Mouse (Mus musculus): ENCODE results near the gene Taf4.

The Taf4 gene

DNA sequence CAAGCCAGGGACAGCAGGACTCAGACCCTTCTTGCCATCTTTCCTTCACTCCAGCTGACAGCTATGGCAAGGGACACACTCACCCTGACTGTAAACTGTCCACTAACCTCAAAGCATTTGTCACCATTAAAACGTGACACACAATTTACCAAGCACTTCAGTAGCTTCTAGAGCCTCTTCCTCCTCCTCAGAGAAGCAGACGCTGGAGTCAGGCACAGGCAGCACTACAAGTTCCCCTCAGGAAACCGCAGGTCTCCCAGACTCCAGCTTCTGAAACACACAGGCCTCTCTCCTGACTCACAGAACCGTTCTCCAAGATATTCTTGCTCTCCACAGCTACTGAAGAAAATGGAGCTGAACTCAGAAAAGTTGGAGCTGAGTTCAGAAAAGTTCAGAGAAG, 39.4 kb downstream of the Taf4 start:
- no peak for DNase-seq (ENCODE audit: low spot score in 2 of 2)

DNA sequence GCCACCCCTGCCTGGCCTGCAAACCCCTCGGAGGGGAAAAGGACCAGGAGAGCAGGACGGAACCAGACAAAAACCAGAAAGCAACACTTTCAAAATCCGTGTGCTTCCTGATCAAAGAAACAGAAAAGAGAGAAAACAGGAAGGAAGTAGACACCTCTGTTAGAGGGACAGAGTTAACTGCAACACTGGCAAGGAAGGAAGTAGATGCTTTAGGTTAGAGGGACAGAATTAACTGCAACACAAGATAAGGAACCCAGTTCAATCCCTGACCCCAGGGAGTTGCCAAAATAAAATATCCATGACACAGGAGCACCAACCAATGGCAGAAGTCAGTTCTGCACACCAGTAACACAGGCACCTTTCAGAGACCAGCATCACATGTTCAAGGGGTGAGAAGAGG, 42.3 kb downstream of the Taf4 start:
- DNase-seq (ENCODE audit: low spot score in 2 of 2): no peak

- DNase-seq (ENCODE audit: low spot score in 2 of 2): no peak
These were observed 44.7 kb downstream of the Taf4 start for GRCm38 (mm10) chr2:179931741-179932140.

GRCm38 (mm10) chr2:179929166-179929565, 47.3 kb downstream of the Taf4 start:
- DNase-seq (ENCODE audit: low spot score in 2 of 2): no peak

DNA sequence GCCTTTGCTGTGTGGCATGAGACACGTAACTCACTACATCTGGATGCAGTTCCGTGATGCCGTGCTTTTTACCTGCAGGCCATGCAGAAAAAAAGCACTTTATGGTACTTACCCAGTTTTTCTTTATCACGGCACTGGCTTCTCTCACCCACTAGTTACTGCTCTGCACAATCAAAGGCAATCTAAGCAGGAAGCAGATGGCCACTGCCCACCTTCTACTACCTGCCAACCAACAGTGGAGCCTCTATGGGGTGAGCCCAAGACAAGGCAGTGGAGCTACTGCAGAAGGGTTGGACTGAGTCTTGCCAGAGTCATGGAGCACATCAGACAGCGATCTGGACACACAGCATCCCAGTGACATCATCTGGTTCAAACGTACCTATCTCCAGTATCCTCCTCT, 52.4 kb downstream of the Taf4 start:
- no peak for DNase-seq (ENCODE audit: low spot score in 2 of 2)

DNA sequence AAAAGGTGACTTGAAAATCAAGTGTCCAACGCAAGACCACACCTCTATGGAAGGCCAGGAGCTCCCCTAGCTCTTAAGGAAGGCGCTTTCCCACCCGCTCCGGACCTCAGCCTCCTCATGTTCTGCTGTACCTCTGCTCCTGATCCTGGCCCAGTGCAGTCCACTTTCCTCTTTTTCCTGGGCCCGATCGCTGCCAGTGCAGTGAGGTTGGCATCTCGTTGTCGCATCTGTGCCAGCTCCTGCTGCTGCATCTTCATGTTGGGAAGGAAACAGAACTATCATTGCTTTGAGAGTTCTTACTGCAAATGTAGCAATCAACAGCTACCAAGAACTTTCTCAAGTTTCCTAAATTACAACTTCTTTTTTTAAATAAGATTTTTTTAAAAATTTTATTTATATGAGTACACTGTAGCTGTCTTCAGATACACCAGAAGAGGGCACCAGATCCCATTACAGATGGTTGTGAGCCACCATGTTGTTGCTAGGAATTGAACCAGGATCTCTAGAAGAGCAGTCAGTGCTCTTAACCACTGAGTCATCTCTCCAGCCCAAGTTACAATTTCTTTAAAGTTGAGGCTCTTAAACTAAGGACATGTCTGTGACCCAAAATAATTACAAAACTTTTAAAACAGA, 55.3 kb downstream of the Taf4 start:
- DNase-seq (ENCODE audit: low spot score in 2 of 2): no peak

GRCm38 (mm10) chr2:179920042-179920441, 56.4 kb downstream of the Taf4 start:
- DNase-seq (ENCODE audit: low spot score in 2 of 2): no peak

- DNase-seq (ENCODE audit: low spot score in 2 of 2): peak in 1 of 2 experiments; percentile 58
These were observed 59.4 kb downstream of the Taf4 start for GRCm38 (mm10) chr2:179916877-179917673.

DNA sequence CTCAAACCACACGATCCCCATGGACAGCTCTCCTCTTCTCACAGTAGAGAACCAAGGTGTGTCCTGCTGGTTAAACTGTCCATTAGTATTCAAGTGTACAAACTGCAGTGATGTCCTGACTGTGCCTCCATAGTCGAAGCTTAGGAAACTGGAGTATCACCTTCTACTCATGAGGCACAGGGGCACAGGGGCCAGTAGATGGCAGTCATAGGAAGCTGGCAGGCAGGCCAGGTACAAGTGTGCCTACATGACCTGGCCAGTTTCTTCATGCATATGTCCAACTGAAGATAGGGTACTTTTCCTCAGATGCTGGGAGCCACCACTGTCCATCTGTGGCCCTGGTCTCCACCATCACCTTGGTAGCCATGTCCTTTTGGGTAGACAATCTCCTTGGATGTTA, 62.2 kb downstream of the Taf4 start:
- DNase-seq (ENCODE audit: low spot score in 2 of 2): no peak

GRCm38 (mm10) chr2:179913349-179913748, 63.1 kb downstream of the Taf4 start:
- DNase-seq (ENCODE audit: low spot score in 2 of 2): no peak

GRCm38 (mm10) chr2:179912911-179913310, 63.5 kb downstream of the Taf4 start:
- DNase-seq (ENCODE audit: low spot score in 2 of 2): no peak

GRCm38 (mm10) chr2:179896949-179897348, 79.5 kb downstream of the Taf4 start:
- no peak for DNase-seq (ENCODE audit: low spot score in 2 of 2)

GRCm38 (mm10) chr2:179891048-179891447, 85.4 kb downstream of the Taf4 start:
- no peak for DNase-seq (ENCODE audit: low spot score in 2 of 2)

- no peak for DNase-seq (ENCODE audit: low spot score in 2 of 2)
These were observed 91.9 kb downstream of the Taf4 start for GRCm38 (mm10) chr2:179884561-179884960.

DNA sequence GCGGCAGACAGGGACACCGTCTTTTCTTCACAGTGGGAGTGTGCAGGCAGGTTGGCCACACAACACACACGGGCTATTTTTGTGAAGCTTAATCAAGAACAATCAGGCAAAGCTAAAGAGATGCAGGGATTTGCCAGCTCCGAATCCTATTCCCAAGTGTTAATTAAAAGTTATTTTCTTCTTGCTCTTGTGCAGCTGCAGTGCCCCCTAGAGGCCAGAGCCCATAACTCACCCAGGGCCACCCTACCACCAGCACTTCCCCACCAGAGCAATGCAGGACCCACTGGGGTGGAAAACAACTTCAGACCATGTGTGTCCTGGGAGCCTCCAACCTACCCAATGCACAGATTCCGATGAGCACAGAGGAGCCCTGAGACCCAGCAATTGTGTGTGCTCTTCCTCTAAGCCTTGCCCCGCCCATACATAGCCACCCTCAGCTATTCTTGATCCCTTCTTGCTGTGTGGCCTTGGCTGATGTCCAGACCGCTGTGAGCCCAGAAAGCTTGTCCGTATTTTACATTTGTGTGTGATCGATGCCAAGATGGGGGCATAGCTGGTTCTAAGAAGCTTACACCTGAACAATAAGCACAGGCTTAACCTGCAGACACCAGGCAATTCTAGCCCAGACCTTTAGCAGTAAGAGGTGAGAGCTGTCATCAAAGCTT, 98.8 kb downstream of the Taf4 start:
- peak in 1 of 2 experiments; percentile 42 for DNase-seq (ENCODE audit: low spot score in 2 of 2)

- peak; percentile 39 to 65 for DNase-seq (ENCODE audit: low spot score in 2 of 2)
These were observed 101.3 kb downstream of the Taf4 start for GRCm38 (mm10) chr2:179875147-179875546.

GRCm38 (mm10) chr2:179873315-179873714, 103.1 kb downstream of the Taf4 start:
- no peak for DNase-seq (ENCODE audit: low spot score in 2 of 2)

GRCm38 (mm10) chr2:179872724-179873123, 103.7 kb downstream of the Taf4 start:
- DNase-seq (ENCODE audit: low spot score in 2 of 2): no peak

GRCm38 (mm10) chr2:179869871-179870270, 106.6 kb downstream of the Taf4 start:
- DNase-seq (ENCODE audit: low spot score in 2 of 2): no peak

DNA sequence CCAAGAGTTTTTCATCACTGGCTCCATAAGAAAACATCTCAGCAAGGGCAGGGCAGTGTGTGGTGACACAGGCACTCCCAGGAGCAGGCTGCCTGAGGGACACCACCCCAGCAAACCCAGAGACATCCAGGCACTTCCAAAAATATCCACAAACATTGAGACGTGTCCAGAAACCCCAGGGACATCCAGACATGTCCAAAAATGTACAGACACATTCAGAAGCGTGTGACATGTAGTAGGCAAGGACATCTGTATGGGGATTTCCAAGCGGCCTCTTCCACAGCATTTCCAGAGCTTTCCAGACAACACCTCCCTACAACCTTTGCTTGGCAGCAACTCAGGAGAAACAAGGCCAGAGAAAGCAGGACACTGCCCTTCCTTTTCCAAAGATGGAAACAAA, 108.8 kb downstream of the Taf4 start:
- no peak for DNase-seq (ENCODE audit: low spot score in 2 of 2)

DNA sequence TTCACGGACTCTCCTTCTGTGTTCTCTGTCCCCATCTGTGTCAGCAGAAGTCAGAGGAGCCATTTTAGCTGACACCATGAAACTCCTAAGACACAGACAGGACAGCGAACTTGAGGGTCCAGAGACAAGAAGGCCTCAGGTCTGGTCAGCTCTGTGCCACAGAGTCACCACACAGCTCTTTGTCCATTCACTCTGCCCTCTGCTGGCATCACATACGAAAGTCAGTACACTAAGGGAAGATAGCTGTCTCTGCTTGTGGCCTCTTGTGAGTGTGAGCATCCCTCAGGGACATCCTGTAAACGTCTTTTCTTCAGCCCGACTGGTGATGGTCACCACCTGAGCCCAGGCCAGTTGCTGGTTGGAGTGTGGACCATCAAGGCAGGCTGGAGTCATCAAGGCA, 111.3 kb downstream of the Taf4 start:
- no peak for DNase-seq (ENCODE audit: low spot score in 2 of 2)

- DNase-seq (ENCODE audit: low spot score in 2 of 2): no peak
These were observed 113.2 kb downstream of the Taf4 start for GRCm38 (mm10) chr2:179863266-179863665.

DNA sequence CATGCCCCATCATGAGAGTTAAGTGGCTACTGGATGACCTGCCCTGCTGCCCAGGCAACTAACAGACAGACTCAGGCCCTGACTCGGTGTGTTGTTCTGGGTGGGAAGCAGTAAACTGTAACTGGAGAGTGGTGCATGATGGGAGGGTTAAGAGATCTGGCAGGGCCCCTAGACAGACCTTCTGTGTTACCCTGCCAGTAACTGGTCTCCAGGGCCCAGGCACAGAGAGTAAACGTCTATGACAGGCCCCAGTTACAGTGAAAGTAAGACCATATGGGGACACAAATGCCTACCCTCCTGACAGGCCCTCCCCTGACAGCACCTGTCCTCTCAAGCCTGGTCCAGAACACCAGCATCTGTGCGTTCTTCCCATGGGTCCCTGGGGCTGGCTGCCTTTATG, 113.8 kb downstream of the Taf4 start:
- no peak for DNase-seq (ENCODE audit: low spot score in 2 of 2)

All from frontal cortex, postnatal 14 days (tissue).